Mouse (Mus musculus): ENCODE measurements at regions not wholly inside any gene's neighbourhood (a gene's known extent, or its start where the extent isn't known, plus 50 kb on each side); places are given as distances from the start of the nearest gene placed in this dataset.

DNA sequence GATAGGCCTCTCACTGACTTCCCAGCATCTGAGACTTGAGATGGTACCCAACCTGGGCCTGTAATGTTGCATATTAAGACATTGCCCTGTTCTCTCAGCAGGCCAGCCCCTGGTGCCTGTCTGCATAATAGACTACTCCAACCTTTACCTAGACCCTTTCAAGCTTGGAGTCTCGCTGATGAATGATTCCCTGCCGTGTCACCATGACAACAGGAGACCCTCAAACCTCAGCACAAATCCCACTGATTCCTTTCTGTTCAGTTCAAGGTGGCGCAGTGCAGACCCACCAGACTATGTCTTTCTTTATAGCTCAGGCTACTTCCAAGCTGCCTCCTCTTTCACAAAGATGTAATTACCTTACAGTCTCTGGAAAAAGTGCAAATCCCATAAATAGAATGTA lies 172.0 kb downstream of the Dcdc2c start:
- DNase-seq (ENCODE audit: low read depth) = no peak

- no peak for DNase-seq (ENCODE audit: low read depth)
Measured at GRCm38 (mm10) chr12:28377968-28378367, 174.2 kb downstream of the Dcdc2c start.

GRCm38 (mm10) chr12:28377373-28377772 lies 174.8 kb downstream of the Dcdc2c start:
- no peak for DNase-seq (ENCODE audit: low read depth)

DNA sequence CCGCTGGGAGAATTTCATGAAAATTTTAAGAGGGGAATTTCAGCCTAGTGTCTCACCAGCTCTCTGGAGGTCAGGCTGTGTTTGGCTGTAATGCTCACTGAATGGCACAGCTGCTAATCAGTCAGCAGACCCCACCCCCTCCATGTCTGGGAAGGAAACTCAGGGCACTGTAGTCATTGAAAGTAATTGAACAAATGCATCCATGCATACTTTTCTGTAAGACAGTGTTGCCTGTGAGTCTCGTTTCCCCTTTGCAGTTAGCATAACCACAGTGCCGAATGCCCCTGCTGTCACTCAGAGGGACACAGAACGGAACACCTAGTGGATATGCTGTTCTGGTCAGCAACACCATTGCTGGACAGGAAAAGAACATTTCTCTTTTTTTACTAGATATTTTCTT lies 175.4 kb downstream of the Dcdc2c start:
- DNase-seq (ENCODE audit: low read depth) = no peak

- no peak for DNase-seq (ENCODE audit: low read depth)
Measured at GRCm38 (mm10) chr12:28365304-28365703, 186.9 kb downstream of the Dcdc2c start.

DNA sequence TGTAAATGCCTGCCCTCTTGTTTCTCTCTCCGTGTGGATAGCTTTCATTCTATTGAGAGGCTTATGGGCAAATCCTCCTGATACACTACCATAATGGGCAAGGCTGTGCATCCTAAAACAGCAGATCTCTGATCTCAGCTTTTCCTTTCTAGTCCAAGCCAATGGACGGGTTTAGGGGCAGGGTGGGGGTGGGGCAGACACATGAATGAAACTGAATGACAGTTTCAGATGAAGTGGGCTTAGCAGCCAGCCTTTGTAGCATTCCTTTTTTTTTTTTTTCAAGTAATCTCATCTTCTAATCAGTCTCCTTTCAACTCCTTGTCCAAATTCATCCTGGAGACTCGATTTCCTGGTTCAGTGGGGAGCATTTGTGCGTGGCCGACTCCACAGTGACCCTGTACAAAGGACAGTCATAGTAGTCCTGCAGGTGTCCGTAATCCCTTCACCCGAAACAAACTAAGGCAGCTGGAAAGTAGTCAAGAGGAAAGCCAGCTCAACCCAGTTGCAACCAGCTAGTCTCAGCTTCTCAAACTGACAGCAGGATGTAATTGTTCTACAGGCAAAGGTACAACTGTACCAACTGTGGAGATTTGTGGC lies 193.4 kb downstream of the Dcdc2c start:
- DNase-seq (ENCODE audit: low read depth) = no peak

DNA sequence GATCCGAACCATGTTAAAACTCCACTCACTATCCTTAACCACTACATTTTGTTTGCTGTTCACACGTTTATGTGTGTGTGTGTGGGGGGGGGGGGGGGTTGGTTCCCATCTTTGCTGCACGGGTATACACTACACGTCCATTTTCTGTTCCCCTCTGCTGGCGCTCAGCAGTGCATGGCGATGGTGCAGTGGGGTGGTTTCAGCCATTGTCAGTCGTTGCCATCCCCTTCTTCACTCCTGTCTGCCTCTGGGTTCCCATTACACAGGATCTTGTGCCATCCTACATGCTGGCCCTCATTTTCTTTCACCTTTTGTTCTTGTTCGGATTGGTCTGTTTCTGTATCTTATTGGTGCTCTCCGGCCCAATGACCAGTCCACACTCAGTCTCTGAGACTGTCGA lies 194.4 kb downstream of the Dcdc2c start:
- no peak for DNase-seq (ENCODE audit: low read depth)

DNA sequence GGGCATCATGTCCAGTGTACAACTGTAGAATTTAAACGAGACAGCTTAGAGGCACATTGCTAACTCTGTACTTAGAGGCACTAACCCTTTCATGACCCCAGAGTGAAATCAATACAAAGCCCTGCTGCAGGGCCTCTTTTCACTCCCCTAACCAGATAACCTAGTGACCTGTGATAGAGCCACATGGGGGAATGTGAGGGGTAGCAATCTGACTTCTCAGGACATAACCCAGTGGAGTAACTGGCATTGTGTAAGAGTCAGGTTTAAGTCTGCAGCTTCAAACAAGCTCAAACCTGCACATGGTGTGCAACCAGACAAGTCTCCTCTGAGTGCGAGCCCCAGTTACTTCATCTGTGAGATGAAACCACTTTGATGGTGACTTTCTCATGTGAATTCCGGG lies 199.1 kb downstream of the Dcdc2c start:
- no peak for DNase-seq (ENCODE audit: low read depth)

DNA sequence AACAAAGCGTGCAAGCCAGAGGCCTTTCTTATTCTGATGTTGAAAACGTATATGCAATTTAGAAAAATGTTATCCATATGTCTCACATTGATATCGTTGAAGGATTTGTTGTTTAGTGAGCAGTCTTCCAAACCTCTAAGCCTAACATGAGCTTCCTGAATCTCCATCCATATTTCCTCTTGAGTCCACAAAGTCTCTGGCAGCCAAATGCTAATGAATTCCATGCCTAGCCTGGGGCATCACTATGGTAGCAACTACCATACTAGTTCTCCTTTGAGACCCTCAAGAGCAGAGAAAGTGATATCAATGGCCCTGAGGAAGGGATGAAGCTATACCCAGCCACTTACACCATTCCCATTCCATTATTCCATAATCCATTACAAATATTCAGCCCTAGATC lies 199.6 kb downstream of the Dcdc2c start:
- DNase-seq (ENCODE audit: low read depth) = no peak

DNA sequence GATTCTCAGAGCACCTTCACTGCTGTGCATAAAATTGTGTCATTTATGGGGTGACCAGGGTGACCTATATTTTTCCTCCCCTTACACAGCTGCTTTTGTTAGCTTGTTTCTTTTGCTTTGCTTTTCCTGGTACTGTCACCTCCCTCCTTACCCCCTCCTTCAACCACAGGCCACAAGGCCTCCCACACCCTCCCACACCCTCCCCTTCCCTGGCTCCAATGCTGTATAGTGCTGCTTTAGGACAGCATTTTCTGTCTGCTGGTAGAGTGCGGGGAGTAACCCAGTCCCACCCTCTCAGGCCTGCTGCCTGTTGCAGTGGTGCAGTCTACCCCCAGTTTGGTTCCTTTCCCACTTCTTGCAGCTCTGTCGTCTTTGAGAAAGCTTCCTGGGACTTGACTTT lies 209.5 kb downstream of the Dcdc2c start:
- DNase-seq (ENCODE audit: low read depth) = no peak

DNA sequence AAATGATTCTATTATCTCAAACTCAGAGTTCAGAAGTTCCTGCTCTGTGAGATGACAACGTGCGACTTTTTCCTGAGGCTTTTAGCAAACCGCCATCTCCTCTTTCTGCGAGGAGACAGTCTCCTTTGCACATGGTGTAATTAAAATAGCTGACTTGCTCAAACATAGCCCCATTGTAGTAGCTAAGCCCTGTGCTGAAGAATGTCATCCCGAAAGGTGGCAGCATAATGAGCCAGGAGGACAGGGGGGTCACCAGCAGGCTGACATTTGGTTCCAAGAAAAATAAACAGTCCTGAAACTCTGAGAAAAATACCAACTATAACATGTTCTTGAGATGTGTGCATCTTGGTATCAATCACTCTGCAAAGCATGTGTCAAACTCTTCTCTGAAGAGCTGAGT lies 219.6 kb downstream of the Dcdc2c start:
- DNase-seq (ENCODE audit: low read depth) = no peak

GRCm38 (mm10) chr12:28331843-28332242 lies 220.4 kb downstream of the Dcdc2c start:
- DNase-seq (ENCODE audit: low read depth) = no peak

DNA sequence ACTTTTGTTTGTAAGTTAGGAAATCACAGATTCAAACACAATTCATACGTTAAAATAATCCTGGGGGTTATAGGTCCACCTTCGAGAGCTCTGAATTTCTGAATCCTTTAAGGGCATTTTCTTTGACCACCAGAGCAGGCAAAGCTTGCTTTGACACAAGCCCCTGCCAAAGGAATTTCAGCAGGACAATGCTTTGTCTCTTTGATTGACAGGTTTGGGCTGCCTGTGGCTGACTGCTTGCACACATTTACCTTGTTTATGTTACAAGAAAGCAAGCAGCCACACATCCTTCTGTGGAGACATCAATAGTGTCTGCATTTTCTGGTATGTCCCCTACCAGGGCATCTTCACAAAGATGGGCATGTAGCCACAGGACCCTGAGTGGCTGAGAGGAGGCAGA lies 228.5 kb downstream of the Dcdc2c start:
- no peak for DNase-seq (ENCODE audit: low read depth)

DNA sequence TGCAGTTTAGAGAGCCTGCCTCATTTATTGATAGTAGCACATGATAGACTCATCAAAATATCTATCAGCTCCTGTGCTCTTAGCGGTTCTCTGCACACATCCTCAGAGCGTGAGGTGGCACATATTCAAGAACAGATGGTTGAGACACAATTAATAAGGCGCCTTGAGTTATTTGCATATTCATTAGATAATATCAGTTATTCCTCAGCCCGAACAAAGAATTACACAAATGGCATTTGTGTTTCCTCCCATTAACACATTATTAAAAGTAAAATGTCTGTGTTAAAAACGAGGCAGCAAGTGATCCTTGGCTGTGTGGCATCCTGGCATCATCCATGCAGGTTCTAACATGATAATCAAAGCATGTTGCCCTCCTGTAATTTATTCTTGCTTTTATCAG lies 243.0 kb downstream of the Dcdc2c start:
- no peak for DNase-seq (ENCODE audit: low read depth)

DNA sequence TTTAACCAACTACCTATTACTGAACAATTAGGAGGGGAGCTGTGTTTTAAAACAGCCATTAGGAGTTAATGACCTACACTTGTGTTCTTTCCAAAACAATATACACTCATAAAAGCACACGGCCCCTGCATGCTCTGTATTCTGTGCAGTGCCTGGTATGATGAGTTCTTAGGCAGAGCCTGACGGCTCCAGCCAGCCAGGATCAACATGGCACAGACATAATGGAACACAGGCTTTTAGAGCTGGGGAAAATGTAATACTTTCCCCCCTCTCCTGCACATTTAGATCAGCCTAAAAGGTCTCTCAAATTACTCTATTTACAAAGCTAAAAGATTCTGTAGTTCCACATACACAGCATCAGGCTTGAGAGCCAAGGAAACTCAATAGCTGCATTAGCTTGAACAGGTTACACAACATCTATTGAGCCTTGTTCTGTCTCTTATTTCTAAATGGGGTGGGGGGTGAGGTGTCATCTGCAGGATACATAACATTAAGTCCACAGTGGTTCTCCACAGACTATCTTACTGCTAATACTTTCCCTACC lies 250.1 kb downstream of the Dcdc2c start:
- DNase-seq (ENCODE audit: low read depth) = no peak

DNA sequence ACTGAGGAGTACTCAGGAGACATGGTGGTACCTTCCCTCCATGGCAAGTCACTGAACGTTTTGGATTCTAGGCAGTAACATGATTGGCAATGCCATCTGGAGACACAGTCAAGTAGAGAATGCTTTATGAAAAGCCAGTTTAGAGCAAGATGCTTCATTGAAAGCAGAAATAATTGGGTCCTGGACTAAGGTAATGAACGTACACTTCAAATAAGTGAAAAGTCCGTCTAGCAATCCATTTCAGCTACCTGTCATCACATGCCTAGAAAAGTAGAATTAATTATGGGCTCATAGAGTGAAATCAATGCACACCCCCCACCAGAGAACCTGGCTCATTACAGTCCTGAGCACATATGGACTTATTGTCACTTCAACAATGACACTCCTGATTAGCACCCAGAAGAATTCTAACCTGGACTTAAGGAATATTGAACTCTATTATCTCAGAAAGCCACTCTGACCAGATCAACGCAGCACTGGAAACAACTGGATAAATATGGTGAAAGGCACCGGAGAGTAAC lies 263.8 kb downstream of the Dcdc2c start:
- DNase-seq (ENCODE audit: low read depth) = no peak

DNA sequence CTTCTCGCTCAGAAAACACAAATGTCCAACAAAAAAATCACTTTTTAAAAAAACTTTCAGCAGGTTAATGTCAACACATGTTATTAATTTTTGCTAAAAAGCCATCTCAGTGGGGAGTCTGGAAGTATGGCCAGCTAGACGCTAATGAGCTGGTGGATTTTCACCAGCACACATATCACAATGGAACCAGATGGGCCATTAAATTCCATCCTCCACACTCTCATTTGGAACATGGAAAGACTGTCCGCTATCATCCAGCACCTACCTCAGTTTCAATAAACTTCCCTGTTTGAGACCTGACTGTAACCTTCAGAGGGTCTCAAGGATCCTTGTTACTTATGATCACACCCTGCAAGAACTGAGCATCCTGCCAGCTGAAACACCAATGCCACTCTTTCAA lies 296.7 kb downstream of the Dcdc2c start:
- DNase-seq (ENCODE audit: low read depth) = no peak

GRCm38 (mm10) chr12:28250526-28250925 lies 301.7 kb downstream of the Dcdc2c start:
- no peak for DNase-seq (ENCODE audit: low read depth)

DNA sequence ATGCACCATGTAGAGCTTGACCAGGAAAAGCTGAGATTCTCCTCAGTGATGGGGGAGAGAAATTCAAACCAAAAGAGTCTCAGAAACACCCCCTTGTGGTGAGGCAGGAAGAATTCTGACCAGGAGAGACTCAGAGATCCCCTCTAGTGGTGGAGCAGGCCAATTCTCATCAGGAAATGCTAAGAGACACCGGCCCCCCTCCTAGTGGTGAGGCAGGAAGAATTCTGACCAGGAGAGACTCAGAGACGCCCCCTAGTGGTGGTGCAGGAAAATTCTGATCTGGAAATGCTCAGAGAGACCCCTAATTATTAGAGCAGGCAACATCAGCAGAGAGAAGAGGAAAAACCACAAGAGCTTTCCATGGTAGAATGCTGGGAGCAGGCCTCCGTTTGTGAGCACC lies 303.4 kb downstream of the Dcdc2c start:
- no peak for DNase-seq (ENCODE audit: low read depth)

DNA sequence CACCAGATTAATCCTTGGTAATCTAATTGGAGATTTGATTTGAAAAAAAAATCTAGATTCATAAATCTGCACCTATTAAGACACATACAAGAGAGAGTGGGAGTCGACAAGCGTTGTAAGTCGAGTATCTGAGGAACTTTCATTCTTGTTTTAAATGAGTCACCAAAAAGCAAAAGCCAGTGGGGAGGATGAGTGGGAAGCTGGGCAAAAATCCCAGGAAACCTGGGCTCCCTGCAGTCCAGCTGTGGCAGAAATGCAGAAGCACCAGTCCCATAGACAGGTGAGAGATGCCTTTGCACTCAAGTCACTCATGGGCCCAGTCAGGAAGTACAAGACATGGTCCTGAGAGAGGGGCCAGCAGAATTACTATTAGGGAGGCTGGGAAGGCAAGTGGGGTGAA lies 303.9 kb downstream of the Dcdc2c start:
- DNase-seq (ENCODE audit: low read depth) = no peak

GRCm38 (mm10) chr12:28238016-28238415 lies 314.2 kb downstream of the Dcdc2c start:
- DNase-seq (ENCODE audit: low read depth) = no peak

GRCm38 (mm10) chr12:28237041-28237440 lies 315.2 kb downstream of the Dcdc2c start:
- no peak for DNase-seq (ENCODE audit: low read depth)

DNA sequence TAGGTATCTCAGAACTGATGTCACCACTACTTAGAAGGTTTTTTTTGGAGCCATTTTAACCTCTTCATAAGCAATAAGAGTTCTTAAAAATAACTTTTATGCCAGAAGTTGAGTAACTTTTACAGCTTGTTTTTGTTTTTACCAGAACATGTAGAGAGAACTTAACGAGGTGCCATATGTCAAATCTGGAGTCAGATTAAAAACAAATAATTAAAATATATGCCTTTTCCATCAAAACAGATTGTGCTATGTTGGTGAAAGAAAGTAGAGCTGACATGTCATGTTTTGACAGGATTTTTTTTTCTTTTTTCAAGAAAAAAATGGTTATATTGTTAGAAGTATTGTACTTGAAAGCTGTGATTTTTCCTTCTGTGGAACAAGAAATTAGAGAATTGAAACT lies 349.4 kb downstream of the Dcdc2c start:
- DNase-seq (ENCODE audit: low read depth) = no peak

DNA sequence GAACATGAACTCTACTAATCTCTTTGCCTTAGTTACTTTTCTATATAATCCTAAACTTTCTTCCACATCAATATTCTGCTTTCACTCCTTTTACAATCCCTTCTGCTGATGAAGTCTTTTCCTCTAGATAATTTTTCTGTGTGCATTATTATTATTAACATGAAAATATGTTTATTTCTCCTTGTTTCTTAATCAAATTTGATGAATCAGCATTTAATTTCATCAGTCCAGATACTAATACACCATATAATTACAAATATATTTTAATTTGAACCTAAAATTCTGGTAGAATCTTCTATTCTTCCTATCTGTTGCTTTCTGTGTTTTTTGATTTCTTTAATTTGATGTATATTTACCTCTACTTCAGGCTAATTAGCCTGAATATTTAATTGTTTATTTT lies 365.5 kb downstream of the Dcdc2c start:
- DNase-seq (ENCODE audit: low read depth) = no peak
